Mouse (Mus musculus): ENCODE results near the gene Serinc5.
"Not testable (repeated sequence)": the region's sequence is repeated elsewhere in the genome, so short reads cannot be mapped to it uniquely, and the experiment has no call there.

Gene Serinc5

DNA sequence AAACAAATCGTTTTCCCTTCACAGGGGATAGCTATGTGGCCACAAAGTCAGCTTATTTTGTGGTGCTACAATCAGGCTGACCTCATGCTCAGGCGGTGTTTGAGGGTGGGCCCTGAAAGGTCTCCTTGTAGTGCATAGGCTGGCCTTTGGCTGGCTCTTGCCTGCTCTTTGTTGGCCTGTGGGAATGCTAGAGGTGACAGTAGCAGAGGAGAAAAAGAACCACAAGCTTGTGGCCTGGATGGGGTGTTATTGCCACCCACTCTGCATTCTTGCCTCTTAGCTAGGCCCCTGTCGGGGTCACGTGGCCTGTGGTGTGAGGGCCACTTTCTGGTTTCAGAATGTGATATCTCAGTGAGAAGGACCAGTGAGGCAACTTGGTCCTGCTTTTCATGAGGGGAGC lies 54.1 kb downstream of the Serinc5 start:
- no peak for DNase-seq (ENCODE audit: low spot score)

DNA sequence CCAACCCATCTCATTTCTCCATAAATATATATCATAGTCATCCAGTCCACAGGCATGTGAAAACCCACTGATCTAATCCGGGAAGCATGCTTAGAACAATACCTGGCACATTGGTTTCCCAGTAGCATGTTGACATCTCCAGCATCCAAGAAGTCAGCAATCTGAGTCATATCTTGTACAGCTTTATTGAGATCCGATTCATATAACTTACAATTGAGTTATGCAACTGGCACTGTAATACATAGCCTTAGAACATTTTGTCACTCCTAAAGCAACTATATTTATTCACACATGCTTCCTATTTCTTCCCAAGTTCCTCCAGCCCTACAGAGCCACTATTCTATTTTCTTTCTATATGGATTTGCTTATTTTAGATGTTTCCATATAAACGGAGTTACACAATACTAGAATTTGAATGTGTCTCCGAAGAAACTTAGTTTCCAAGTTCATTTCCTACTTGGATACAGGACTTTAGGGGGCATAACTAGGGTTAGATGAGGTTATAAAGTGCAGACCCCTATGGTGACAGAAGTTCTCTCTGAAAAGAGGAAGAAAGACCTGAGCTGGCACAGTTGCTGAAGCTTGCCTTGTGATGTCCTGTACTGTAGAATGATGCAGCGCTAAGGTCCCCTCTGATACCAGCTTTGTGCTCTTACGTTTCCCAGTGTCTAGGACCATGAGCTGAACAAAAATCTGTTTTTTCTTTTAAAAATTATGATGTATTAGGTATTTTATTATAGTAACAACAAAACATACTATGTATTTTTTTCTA lies 57.5 kb downstream of the Serinc5 start:
- DNase-seq (ENCODE audit: low spot score): no peak

DNA sequence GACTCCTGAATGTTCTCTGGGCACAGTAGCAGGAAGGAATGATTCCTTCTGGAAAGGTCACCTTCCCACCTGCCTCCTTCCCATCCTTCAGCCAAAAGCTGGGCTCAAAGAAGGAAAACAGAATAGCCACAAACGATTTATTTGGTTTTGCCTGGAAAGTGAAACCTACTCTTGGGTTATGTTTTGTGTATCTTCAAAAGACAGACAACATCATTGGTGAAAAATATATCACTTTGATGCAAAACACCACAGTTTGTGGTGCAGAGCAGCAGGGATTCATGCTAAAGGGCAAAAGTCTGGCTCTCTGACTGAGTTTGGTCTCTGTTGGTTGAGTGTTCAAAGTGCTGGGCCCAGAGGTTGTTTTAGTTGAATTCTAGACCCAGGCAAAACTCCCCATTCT lies 60.8 kb downstream of the Serinc5 start:
- no peak for DNase-seq (ENCODE audit: low spot score)

DNA sequence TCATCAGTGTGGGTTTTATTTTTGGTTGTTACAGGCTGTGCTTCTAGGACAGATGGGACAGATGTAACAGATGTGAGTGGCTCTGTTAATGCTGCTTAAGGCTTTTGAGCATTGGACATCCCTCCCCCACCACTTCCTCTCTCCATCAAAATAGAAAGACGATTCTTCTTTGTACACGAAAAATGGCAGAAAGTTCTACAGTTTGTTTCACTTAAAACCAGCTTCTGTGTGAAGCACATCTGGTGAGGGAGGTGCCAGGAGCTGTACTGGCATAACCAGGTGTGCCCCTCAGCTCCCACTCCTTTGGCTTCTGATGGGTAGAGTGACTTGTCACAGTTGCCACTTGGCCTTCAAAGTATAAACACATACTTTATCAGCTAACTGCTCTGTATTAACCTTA lies 63.8 kb downstream of the Serinc5 start:
- no peak for DNase-seq (ENCODE audit: low spot score)

DNA sequence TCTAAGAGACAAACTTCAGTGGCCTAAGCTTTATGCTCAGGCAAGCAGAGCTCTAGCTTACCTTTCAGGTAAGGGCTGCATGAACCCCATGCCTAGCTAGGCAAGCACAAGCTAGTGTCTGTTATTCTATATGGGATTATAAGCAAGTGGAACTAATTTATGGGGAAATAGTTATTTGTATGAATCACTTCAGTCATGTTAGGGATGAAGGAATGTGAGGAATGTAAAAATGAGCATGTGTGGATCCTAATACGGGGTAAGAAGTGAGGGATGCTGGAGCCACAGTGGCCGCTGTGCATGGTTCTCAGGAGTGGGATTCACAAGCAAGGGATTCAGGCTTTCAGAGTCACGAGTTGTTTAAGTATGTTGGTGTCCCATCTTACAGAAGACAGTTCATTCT lies 64.4 kb downstream of the Serinc5 start:
- no peak for DNase-seq (ENCODE audit: low spot score)

DNA sequence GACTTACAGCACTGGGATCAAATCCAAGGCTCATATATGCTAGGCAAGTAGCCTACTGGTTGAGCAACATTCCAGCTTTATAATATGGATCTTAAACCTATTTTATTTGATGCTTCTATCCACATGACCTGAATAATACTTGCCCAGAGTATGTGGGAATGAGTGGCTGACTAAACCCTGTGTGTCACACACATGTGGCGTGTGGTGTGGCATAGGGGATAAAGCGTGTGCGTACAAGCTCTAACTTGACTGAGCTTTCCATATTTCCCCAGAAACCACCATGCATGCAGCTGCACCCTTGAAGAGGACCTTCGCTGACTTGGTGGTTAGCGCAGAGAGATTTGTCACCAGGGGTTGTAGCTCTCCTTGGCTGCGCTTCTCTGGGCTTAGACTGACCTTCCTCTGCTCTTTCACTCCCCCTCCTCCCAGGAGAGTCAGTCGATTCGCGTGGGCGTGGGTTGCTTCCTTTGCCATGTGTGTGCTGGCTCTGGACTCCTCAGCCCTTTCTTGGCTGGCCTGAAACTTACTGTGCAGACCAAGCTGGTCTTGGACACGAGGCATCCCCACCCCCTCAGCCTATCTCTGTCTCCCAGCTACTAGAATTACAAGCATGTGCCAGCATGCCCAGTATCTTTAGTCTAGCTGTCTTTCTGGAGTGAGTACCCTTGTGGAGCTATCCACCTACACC lies 65.2 kb downstream of the Serinc5 start:
- DNase-seq (ENCODE audit: low spot score): no peak

DNA sequence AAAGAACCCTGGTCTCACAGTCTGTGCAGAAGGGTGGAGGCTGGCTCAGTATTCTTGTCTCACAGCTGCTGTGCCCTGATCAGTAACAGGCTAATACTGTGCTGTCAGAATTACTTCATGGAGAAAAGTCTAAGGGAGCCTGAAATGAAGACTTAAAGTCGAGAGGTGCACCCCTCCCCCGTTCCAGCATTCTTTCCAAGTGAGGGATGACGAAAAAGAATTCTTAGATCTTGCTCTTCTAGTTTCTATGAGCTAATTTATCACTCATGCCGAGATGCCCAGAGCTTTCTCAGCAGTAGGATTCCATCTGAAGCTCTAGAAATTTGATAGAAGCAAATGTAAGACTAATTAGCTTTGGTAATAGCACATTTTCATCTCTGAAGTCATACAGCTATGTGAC lies 66.8 kb downstream of the Serinc5 start:
- no peak for DNase-seq (ENCODE audit: low spot score)

DNA sequence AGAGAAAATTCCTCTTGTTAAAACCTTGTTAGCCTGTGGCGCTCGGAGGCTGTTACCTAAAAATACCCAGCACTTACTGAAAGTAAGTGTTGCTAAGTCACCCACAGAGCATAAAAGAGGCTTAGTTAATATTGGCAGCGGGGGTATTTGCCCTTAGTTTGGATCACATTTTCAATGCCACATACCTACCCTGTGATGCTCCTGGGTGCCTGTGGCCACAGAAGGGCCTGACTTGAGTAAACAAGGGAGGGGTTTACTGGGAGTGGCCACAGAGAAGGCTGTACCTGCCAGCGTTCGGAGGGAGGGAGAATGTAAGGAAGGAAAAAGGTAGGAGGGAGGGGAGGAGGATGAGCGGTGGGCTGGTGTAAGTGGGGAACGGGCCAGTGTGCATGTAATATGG lies 68.8 kb downstream of the Serinc5 start:
- no peak for DNase-seq (ENCODE audit: low spot score)

DNA sequence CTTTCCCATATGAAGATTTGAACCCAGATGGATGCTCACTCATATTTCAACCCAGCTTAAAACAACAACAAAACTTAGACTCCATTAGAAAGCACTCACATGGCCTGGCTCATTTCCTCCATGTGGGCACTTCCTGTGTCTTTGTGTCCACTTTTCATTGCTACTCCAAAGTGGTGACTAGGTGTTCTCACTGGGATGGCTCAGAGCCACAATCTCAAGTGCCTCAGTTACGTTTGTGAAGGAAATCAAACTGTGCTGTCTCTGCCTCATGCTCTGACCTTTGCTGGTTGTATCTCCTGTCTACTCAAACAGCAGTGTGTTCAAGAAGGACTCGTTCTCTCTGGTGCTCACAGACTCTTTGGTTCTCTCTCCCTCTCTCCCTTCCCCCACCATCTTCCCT lies 70.7 kb downstream of the Serinc5 start:
- no peak for DNase-seq (ENCODE audit: low spot score)

DNA sequence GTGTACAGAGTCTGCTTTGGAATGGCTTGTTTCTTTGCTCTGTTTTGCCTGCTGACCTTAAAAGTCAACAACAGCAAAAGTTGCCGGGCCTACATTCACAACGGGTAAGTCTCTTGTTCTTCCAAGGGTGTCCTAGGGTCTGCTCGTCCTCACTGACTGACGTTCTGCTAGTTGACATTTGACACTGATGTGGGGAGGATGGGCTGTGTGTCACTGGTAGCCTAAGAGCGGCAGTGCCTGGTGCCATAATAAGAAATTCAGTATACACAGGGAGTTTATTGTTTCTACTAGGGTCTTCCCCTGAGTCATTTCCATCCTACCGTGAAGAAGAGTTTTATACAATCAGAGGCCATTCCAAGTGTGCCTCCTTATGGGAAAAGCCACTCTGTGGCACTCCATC lies 71.9 kb downstream of the Serinc5 start:
- DNase-seq (ENCODE audit: low spot score): no peak

DNA sequence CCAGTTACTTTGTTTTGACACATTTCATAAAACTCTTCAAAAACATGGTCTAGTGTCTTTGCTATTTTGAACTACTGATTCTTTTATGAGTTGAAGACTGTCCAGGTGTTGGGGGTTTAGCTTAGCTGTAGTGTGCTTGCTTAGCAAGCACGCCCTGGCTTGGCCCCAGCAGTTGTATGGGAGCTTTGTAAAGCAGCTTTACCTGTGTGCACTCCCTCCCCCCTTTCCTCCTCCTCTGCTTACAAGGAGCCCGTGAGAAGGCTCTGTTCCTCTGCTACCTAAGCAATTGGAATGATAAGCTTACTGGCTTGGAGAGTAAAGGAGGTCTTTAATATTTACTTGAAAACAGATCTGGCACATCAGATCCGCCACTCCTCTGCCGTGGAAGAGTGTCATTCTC lies 72.6 kb downstream of the Serinc5 start:
- DNase-seq (ENCODE audit: low spot score): no peak

DNA sequence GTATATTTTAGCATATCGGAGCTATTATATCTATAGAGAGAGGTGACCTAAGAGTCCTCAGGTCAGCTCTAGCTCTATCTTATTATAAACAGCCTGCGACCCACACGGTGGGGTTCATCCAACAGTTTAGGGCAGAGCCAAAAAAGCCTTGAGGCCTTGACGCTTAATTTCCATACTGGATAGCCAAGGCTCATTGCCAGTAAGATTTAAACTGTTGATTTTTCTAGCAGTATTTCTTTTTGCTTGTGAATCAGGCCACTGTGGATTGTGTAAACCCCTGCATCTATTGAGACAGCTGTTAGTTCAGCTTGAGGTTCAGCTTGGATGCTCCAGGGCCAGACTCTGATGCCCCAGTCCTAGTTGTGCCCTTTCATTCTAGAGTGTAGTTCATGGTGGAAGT lies 73.4 kb downstream of the Serinc5 start:
- DNase-seq (ENCODE audit: low spot score): no peak

DNA sequence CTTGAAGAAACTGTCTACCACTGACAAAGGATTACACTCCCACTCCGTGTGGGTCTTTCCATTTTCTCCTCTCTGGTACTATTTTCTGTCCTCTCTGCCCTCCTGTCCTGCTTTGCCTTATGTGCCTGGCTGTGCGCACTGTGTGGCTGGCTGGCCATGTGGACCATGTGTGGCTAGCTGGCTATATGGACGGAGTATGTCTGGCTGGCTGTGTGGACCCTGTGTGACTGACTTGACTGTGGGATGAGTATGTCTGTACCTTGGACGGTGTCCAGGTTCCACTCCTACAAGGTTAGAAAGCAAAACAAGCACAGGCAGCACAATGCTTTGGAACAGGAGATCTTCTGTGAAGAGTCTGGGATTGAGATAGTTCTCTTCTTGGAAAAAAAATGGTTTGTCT lies 74.4 kb downstream of the Serinc5 start:
- no peak for DNase-seq (ENCODE audit: low spot score)

DNA sequence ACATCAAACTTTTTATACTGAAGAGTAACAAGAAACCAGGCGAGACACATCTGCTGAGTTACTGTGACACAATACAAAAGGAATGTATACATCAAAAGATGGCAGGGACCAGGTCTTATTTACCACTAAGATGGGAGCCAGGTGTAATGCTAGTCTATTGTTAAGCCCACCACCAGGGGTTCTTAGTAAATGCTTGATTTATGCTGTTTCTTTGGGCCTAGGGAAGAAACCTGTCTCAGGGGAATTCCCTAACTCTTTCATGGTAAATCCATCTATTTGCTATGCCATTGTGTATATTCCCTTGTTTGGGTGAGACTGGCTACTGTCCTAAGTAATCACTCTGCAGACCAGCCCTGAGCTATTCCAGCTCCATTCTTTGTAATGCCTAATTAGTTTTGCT lies 76.3 kb downstream of the Serinc5 start:
- DNase-seq (ENCODE audit: low spot score): not testable (repeated sequence)

DNA sequence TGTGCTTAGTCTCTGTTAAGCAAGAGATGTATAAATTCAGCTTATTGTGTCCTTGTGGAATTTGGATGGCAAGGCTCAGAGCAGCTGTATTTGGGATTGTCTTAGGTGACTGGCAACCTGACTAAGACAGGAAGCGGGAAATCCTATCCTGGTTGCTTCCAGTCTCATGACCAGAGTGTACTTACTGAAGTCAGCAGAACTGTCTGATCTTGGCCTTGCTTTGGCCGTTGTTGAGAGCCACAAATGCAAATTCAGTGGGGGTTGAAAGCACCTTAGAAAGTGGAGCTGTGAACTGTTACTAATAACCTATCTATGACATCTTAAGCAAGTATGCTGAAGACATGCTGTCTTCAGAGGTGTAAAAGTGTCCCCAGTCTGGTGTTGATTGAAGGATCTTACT lies 78.2 kb downstream of the Serinc5 start:
- DNase-seq (ENCODE audit: low spot score): no peak

DNA sequence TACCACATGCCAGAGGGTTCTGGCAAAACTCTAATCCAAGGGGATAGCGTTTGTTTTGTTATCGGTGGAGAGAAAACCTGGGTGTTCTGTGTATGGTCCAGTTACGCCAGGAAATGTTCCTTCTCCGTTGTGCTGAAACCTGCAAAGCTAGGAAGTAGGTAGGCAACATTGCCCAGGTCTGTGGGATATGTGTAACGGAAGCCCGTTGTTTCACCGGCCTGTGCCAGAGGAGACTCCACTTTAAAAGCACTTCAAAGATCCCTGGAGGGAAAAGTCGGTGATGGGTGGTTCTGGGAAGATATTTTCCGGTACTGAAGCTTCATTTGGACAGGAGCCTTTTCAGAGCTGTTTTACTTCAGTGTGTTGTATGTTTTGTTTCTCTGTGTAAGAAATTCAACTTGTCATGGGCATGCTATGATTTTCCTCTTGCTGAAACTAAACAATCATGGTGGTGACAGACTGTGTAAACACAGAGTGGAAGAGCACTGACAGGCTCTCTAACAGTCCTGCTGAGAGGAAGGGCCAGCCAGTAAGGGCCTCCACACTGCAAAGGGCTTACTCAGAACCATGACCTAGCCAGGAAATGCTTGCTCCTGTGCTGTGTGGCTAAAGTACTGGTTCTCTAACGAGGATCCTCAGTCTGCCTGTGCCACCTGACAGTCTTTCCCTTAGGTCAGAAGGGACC lies 83.1 kb downstream of the Serinc5 start:
- no peak for DNase-seq (ENCODE audit: low spot score)

DNA sequence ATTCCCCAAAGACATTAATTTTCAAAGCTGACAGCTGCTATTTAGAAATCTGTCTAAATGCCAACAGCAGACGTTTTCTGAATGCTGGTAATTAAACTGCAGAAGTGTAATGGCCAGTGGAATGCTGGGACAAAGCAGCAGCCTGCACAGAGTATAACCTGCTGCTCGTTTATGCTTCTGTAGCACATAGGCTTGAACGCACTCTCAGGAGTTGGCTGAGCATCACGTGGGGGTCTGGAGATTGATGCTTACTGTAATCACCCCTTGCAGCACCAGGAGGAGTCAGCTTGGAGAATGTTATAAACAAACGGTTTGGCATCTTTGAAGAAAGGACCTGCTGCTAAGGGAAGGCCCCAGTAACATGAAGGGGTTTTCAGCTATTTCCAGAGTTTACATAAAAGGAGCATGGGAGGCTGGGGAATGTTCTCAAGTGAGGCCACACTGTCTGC lies 85.6 kb downstream of the Serinc5 start:
- DNase-seq (ENCODE audit: low spot score): no peak

DNA sequence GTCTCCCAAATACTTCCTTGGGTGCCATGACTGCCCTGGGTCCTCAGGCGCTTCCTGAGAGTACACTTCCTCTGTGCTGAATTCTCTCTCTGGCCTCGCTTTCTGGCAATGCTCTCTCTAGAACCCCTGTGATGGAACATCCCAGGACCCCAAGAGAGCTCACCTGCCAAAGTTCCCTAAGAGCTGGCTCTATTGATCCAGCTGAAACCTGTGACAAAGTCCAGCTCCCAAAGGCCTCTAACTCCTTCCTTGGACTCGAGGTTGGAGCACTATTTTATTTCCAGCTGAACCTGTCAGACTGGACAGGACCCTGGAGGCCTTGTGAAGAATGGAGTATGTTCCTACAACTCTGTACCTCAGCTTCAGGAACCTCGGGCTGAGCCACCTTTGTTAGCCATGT lies 86.2 kb downstream of the Serinc5 start:
- DNase-seq (ENCODE audit: low spot score): no peak

DNA sequence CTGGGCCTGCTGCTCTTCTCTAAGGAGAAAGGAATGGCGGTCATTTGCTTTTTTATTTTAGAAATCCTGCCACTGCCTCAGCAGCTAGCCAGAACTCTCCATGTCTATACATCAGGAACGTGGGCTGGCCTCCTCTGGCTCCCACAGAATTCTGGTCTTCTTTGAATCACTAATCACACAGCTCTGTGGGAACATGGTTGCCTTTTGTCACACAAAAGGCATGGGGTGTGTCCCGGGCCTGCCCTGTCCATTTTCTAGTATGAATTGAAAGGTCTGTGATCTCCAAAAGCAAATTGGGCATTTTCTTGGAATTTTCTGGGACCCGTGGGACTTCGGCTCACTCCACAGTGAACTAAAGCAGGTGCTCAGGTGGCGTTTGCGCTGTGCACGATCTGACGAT lies 87.9 kb downstream of the Serinc5 start:
- DNase-seq (ENCODE audit: low spot score): no peak

DNA sequence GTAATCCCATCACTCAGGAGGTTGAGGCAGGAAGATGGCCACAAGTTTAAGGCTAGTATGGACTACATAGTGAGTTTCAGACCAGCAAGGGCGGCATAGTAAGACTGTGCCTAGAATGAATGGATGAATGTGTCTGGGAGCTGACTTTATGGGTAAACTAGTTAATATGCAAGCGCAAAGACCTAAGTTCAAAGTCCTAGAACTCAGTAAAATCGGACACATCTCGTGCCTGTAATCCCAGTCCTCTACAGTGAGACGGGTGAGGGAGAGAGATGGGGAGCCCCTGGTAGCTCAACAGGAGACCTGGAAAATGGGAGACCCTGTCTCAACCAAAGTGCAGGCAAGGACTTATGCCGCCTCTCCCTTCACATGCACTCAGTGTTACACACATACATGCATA lies 88.5 kb downstream of the Serinc5 start:
- DNase-seq (ENCODE audit: low spot score): no peak

DNA sequence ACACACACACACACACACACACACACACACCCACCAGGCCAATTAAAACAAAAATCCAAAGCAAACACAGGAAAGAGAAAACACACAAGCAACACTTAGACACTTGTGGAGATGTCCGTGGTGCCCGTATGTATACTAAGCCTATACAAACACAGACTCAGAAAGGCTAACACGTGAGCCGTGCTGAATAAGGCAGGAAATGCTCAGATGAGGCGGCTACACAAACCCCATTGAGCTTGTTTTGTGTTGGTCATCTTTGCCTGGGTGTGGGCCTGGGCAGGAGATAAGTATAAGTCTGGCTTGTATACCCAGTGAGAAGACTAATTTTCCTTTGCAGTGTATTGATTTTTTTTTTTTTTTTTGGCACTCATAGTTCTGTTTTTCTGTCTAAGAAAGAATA lies 91.1 kb downstream of the Serinc5 start:
- no peak for DNase-seq (ENCODE audit: low spot score)

DNA sequence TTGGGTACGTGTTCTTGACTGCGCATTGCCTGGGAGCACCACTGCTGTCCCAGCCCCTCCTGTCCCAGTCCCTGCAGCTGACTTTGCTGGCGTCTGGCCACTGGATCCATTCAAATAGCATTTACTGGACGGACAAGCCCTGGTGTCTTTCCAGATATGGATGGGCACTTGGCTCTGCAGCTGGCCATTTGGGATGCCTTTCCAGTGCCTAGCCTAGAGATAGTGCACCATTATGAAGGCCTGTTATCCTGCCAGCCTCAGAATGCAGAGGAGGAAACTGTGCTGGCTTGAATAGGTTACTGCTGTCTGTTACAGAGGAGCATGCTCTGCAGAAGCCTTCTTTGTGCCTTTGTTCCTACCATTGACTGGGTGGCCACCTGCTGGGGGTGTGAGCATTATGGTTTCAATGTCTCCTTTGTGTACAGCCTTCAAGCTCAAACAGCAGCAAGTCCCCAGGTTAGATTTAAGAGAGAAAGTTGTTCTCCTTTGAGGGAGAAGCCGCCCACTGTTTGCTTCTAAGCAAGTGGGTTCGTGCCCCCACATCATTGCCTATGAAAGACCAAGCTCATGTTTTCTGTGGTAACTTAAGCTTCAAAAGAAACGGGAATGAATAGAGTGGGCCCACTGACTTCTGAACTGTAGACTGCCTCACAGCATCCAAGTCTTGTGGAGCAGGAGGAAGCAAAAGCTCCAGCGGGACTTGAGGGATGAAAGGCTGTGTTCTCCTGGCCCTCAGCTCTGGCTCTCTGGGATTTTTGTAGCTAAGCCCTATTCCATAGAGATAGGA lies 92.5 kb downstream of the Serinc5 start:
- no peak for DNase-seq (ENCODE audit: low spot score)

DNA sequence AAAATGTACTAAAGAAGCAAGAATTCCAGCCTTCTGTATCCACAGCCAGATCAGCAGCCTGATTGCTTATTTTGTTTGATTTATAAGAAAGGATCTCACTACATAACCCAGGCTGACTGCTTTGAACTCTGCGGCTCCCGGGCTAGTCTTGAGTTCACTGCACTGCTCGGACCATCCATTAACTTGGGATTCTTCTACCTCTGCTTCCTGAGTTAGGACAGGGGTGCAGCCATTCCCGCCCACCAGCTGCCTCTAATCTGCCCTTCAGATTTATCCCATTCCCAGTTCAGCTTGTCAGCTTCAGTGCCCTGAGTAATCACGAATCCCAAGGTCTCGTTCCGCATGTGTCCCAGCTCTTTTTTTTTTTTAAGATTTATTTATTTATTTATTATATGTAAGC lies 93.3 kb downstream of the Serinc5 start:
- DNase-seq (ENCODE audit: low spot score): no peak
